Mouse (Mus musculus) MEL (cell line): ENCODE measurements around the gene Ndufs2. TPM values are rescaled to one million over a fixed set of nuclear protein-coding genes. Genes with fewer than 3 reads are reported as not detected.

Experiments used
- DNase-seq: peaks from one replicate; pipeline ENCODE4 v3.0.0; 2011; ENCODE audit warnings: low read depth, low spot score
- H3K27ac ChIP-seq: 2 replicates; pipeline ENCODE4 v1.5.1; 2012; ENCODE audit warnings: low read depth, mild to moderate bottlenecking, control low read depth, low read length, moderate library complexity; ENCODE audit not compliant: control insufficient read depth
- H3K27me3 ChIP-seq, 2 experiments: fragments of 150-350 bp in 1 of 2; sonication (generic) in 1 of 2; 2 replicates each; pipeline ENCODE4 v1.6.1; 2012; ENCODE audit warnings: low read length in 2 of 2, mild to moderate bottlenecking in 2 of 2, improper control_type of control experiment in 1 of 2, moderate library complexity in 1 of 2; ENCODE audit not compliant: insufficient read depth in 2 of 2, control insufficient read depth in 1 of 2
- H3K36me3 ChIP-seq, 2 experiments: 2 replicates each; pipeline ENCODE4 v1.6.1; 2012 to 2014; ENCODE audit warnings: low read length in 2 of 2, improper control_type of control experiment in 1 of 2, inconsistent platforms in 1 of 2, mild to moderate bottlenecking in 1 of 2; ENCODE audit not compliant: insufficient read depth in 2 of 2, control insufficient read depth in 1 of 2
- H3K4me1 ChIP-seq, 2 experiments: fragments of 150-350 bp in 1 of 2; sonication (generic) in 1 of 2; 2 replicates each; pipeline ENCODE4 v1.6.1; 2012; ENCODE audit warnings: low read length in 2 of 2, improper control_type of control experiment in 1 of 2, mild to moderate bottlenecking in 1 of 2; ENCODE audit not compliant: insufficient read depth in 2 of 2, control insufficient read depth in 1 of 2
- H3K4me3 ChIP-seq, 2 experiments: fragments of 150-350 bp in 1 of 2; sonication (generic) in 1 of 2; 2 replicates each; pipeline ENCODE4 v1.5.1; 2012; ENCODE audit warnings: low read depth in 2 of 2, low read length in 2 of 2, mild to moderate bottlenecking in 2 of 2, moderate library complexity in 2 of 2, control low read depth in 1 of 2, improper control_type of control experiment in 1 of 2; ENCODE audit not compliant: control insufficient read depth in 1 of 2, insufficient read depth in 1 of 2
- H3K79me2 ChIP-seq: 2 replicates; pipeline ENCODE4 v1.6.1; 2012; ENCODE audit warnings: mild to moderate bottlenecking, low read length, moderate library complexity; ENCODE audit not compliant: control insufficient read depth, poor library complexity, insufficient read depth
- H3K9ac ChIP-seq: 2 replicates; pipeline ENCODE4 v1.6.1; 2012; ENCODE audit warnings: low read depth, mild to moderate bottlenecking, control low read depth, low read length, moderate library complexity; ENCODE audit not compliant: control insufficient read depth, poor library complexity, severe bottlenecking
- H3K9me3 ChIP-seq: fragments of 150-350 bp; sonication (generic); replicated peaks from 2 replicates; pipeline ENCODE4 v1.6.1; 2012; ENCODE audit warnings: mild to moderate bottlenecking, low read length, improper control_type of control experiment, moderate library complexity; ENCODE audit not compliant: insufficient read depth
- CHD2 ChIP-seq: IDR thresholded peaks from 2 replicates; pipeline ENCODE4 v1.6.1; 2011; ENCODE audit warnings: low read length, improper control_type of control experiment
- EP300 ChIP-seq, 2 experiments: IDR thresholded peaks; 2 replicates each; pipeline ENCODE4 v1.6.1; 2011; ENCODE audit warnings: improper control_type of control experiment in 2 of 2, low read length in 2 of 2, low read depth in 1 of 2, mild to moderate bottlenecking in 1 of 2
- GATA1 ChIP-seq: IDR thresholded peaks from 2 replicates; pipeline ENCODE4 v1.6.1; 2011; ENCODE audit warnings: low read depth, low read length, improper control_type of control experiment
- KAT2A ChIP-seq: conservative IDR thresholded peaks from 2 replicates; pipeline ENCODE4 v1.6.1; 2012; ENCODE audit warnings: low read depth, low read length, improper control_type of control experiment, inconsistent platforms
- MAX ChIP-seq: IDR thresholded peaks from 2 replicates; pipeline ENCODE4 v1.6.1; 2011; ENCODE audit warnings: low read length, improper control_type of control experiment
- NELFE ChIP-seq: IDR thresholded peaks from 2 replicates; pipeline ENCODE4 v1.6.1; 2011; ENCODE audit warnings: low read depth, low read length, improper control_type of control experiment
- POLR2AphosphoS2 ChIP-seq: IDR thresholded peaks from 2 replicates; pipeline ENCODE4 v1.6.1; 2011; ENCODE audit warnings: low read length, improper control_type of control experiment
- POLR2AphosphoS5 ChIP-seq: IDR thresholded peaks from 2 replicates; pipeline ENCODE4 v1.6.1; 2012; ENCODE audit warnings: low read depth, borderline replicate concordance, mild to moderate bottlenecking, inconsistent platforms, low read length, moderate library complexity, mixed read lengths
- RAD21 ChIP-seq: IDR thresholded peaks from 2 replicates; pipeline ENCODE4 v1.6.1; 2011; ENCODE audit warnings: mild to moderate bottlenecking, low read depth, low read length, improper control_type of control experiment
- RCOR1 ChIP-seq: IDR thresholded peaks from 2 replicates; pipeline ENCODE4 v1.6.1; 2012; ENCODE audit warnings: low read depth, mild to moderate bottlenecking, inconsistent platforms, low read length, improper control_type of control experiment
- SMC3 ChIP-seq: IDR thresholded peaks from 2 replicates; pipeline ENCODE4 v1.6.1; 2011; ENCODE audit warnings: low read depth, low read length, improper control_type of control experiment
- TBP ChIP-seq: IDR thresholded peaks from 2 replicates; pipeline ENCODE4 v1.8.0; 2011; ENCODE audit warnings: low read depth, low read length, improper control_type of control experiment
- ZC3H11A ChIP-seq: IDR thresholded peaks from 2 replicates; pipeline ENCODE4 v1.6.1; 2012; ENCODE audit warnings: low read depth, mild to moderate bottlenecking, inconsistent platforms, low read length, improper control_type of control experiment
- polyA plus RNA-seq, 2 experiments: library from polyadenylated mRNA; stranded (reverse) in 1 of 2; unstranded in 1 of 2; fragments of >175 nt in 1 of 2; fragments of >200 nt in 1 of 2; gene quantifications; 2 replicates each; pipeline versions ENCODE4 v1.2.1 to v1.2.4; 2012; ENCODE audit warnings: low replicate concordance in 2 of 2, low read depth in 1 of 2; ENCODE audit not compliant: insufficient read length in 2 of 2, insufficient read depth in 1 of 2, missing spikeins in 1 of 2
- total RNA-seq: library from RNA; depleted of rRNA; stranded (reverse); fragments of 300-350 nt; gene quantifications from 2 replicates; pipeline ENCODE4 v1.2.3, GENCODE M21; 2012

The Ndufs2 gene
- total and polyA plus RNA-seq, 3 experiments = 169 to 415 (median 292) TPM

DNA sequence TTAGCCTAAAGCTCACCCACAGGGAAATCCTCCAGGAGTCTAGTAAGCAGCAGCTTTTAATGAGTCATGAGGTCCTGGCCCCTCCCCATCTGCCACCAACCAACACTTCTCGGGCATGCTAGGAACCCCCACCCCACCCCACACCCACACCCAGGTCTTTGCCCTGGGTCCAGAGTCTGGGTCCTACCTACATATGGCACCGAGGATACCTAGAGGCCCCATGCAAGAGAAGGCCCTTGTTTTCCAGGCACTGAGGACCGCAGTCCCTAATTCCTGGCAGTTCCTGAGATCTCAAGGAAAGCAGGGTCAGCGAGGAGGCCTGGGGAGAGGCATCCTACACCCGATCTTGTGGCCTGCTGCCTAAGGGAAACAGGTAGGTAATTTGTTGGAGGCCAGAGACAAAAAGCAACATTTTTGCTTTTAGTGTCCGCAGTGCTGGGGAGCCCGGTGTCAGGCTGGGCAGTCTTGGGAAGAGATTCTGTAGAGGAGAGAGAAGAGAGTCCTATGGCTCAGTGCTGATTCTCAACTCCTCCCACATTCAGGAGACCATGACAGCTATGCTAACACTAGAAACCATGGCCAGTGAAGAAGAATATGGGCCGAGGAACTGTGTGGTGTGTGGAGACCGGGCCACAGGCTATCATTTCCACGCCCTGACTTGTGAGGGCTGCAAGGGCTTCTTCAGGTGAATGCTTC is 37.2 kb downstream of the Ndufs2 start, which contains the start of gene Nr1i3:
Gene Nr1i3 (plus strand): TSS at position 170 of the 696 bp plus-strand sequence.
- Histone ChIP-seq H3K27me3 (no peaks in the 10 kb centered on the region), H3K4me3 (no peak within 1 kb of the TSS), H3K36me3 (peaks cover 0 to 20% of the 10 kb centered on the region in 2 experiments; a peak in 2 of 4 replicates), H3K9me3 (no peaks in the 10 kb centered on the region), H3K4me1 (peaks cover 2 to 39% of the 10 kb centered on the region in 2 experiments; a peak in 3 of 4 replicates), H3K9ac (no peak within 1 kb of the TSS), H3K27ac (no peak within 1 kb of the TSS), H3K79me2 (no peaks in the 10 kb centered on the region)
- no peak for DNase-seq
- TF ChIP-seq POLR2AphosphoS2 = no peak
- TF ChIP-seq GATA1 = no peak
- no peak for TF ChIP-seq NELFE
- no peak for TF ChIP-seq CHD2
- no peak for TF ChIP-seq MAX
- no peak for TF ChIP-seq SMC3
- TF ChIP-seq POLR2AphosphoS5 = no peak

DNA sequence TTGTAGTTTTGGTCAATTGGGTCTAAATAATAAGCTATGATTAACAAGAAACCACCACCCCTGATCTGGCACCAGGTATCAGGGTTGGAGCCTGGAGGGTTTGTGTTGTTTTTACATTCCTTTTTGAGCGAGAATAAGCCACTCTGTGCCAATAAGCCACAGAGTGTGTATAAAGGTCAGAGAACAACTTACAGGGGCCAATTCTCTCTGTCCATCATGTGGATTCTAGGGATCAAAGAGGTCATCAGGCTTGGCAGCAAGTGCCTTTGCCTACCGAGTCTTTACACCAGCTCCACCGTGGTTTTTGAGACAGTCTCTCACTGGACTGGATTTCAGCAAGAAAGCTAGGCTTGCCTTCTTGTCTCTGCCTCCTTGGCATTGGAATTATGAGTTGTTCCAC is 38.3 kb downstream of the Ndufs2 start:
- H3K27me3 ChIP-seq = no peaks in the 10 kb centered on the region
- H3K27ac ChIP-seq = no peak overlapping the region
- no peaks in the 10 kb centered on the region for H3K9me3 ChIP-seq
- H3K4me3 ChIP-seq = no peak overlapping the region
- H3K4me1 ChIP-seq = peaks cover 5 to 41% of the 10 kb centered on the region in 2 experiments
- peaks cover 0 to 23% of the 10 kb centered on the region in 2 experiments; a peak in 2 of 4 replicates for H3K36me3 ChIP-seq
- DNase-seq = no peak
- TF ChIP-seq KAT2A (no peak), RCOR1 (no peak)
- H3K9ac ChIP-seq = no peak overlapping the region
- H3K79me2 ChIP-seq = no peaks in the 10 kb centered on the region

DNA sequence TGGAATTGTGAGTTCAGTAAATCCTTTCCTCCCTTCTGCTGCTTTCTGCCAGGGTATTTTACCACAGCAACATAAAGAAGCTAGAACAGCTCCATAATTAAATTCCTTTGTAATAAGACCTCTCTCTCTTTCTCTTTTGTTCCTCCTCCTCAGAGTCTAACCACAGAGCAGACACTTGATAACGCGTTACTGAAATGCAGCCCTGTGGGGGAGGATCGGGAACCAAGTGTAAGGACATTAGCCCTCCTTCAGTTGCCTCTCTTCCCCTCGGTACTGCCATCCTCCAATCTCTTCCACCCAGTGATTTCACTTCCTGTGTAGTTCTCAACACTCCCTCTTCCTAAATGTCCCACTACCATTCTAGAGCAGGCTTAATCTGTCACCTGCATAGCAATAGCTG is 41.8 kb downstream of the Ndufs2 start:
- Histone ChIP-seq H3K4me1 (peaks cover 9 to 38% of the 10 kb centered on the region in 2 experiments), H3K4me3 (no peak overlapping the region), H3K27ac (peak overlapping the region; percentile 28; the same call in 1 of the 2 replicates), H3K27me3 (no peaks in the 10 kb centered on the region), H3K9me3 (no peaks in the 10 kb centered on the region), H3K79me2 (no peaks in the 10 kb centered on the region), H3K36me3 (peaks cover 0 to 26% of the 10 kb centered on the region in 2 experiments; a peak in 2 of 4 replicates), H3K9ac (no peak overlapping the region)
- TF ChIP-seq ZC3H11A (no peak), TBP (0 out of 2 replicates have a peak, but pooled peaks have one; percentile 24), EP300 (IDR thresholded peaks at IDR 0.05; ENCODE audit: low read depth in 1 of 2, low read length in 2 of 2) (peak; percentile 38 to 65; a peak in 3 of 4 replicates), GATA1 (peak; percentile 65; the same call in 1 of the 2 replicates), RAD21 (no peak), RCOR1 (peak; percentile 72)
- DNase-seq = peak; percentile 82
